Mouse (Mus musculus) heart, postnatal 0 days (tissue): ENCODE measurements around the gene Fhad1. TPM values are rescaled to one million over a fixed set of nuclear protein-coding genes. Genes with fewer than 3 reads are reported as not detected.

Experiments
- ATAC-seq: fragments of 200-750 bp; cut with Nextera tagmentation; 2 replicates; pipeline ENCODE4 v1.8.0; 2017; ENCODE audit warnings: low read depth, moderate number of reproducible peaks, moderate library complexity; ENCODE audit not compliant: insufficient read depth
- DNase-seq: peaks from one replicate; pipeline ENCODE4 v3.0.0-alpha.2; 2016; ENCODE audit warnings: low spot score
- H3K27ac ChIP-seq: fragments of 300-500 bp; sonication (generic); 2 replicates; pipeline ENCODE4 v1.5.1; 2014; ENCODE audit warnings: low read depth, mild to moderate bottlenecking
- H3K27me3 ChIP-seq: fragments of 300-500 bp; sonication (generic); 2 replicates; pipeline ENCODE4 v1.6.1; 2014; ENCODE audit warnings: low read length, mixed read lengths; ENCODE audit not compliant: control insufficient read depth, insufficient read depth
- H3K36me3 ChIP-seq: fragments of 300-500 bp; sonication (generic); replicated peaks from 2 replicates; pipeline ENCODE4 v1.6.1; 2014; ENCODE audit warnings: low read length, mixed read lengths; ENCODE audit not compliant: control insufficient read depth, insufficient read depth
- H3K4me1 ChIP-seq: fragments of 300-500 bp; sonication (generic); 2 replicates; pipeline ENCODE4 v1.6.1; 2014; ENCODE audit warnings: antibody characterized with exemption; ENCODE audit not compliant: control insufficient read depth, insufficient read depth
- H3K4me2 ChIP-seq: fragments of 300-500 bp; sonication (generic); 2 replicates; pipeline ENCODE4 v1.6.1; 2014; ENCODE audit warnings: low read depth, mild to moderate bottlenecking, low read length, moderate library complexity
- H3K4me3 ChIP-seq: fragments of 300-500 bp; sonication (generic); 2 replicates; pipeline ENCODE4 v1.5.1; 2014; ENCODE audit warnings: low read depth, low read length
- H3K9ac ChIP-seq: fragments of 300-500 bp; sonication (generic); replicated peaks from 2 replicates; pipeline ENCODE4 v1.6.1; 2014; ENCODE audit warnings: low read depth, low read length, mixed read lengths
- H3K9me3 ChIP-seq: fragments of 300-500 bp; sonication (generic); replicated peaks from 2 replicates; pipeline ENCODE4 v1.6.1; 2016; ENCODE audit warnings: low read length; ENCODE audit not compliant: control insufficient read depth
- CTCF ChIP-seq: IDR thresholded peaks from 2 replicates; pipeline ENCODE4 v1.5.1; 2016; ENCODE audit warnings: antibody characterized with exemption, control low read depth, low read depth
- EP300 ChIP-seq: IDR thresholded peaks from 2 replicates; pipeline ENCODE4 v1.6.1; 2016; ENCODE audit warnings: antibody characterized with exemption, low read depth
- WGBS: fragments of 180-500 bp; shearing (Covaris S2); extraction: QIAGEN DNeasy Blood & Tissue Kit; methylation state at CpG from one replicate; pipeline ENCODE4 v1.1.7; 2014; 5-methylcytosine and 5-hydroxymethylcytosine counted together
- polyA plus RNA-seq: library from polyadenylated mRNA; unstranded; fragments of >200 nt; fragmentation: Nextera tagmentation; extraction: Ambion mirVana; gene quantifications from 2 replicates; pipeline ENCODE4 v1.2.1, GENCODE M21; 2015
- total RNA-seq: library from RNA; depleted of rRNA; stranded (reverse); fragments of >200 nt; gene quantifications from 2 replicates; pipeline ENCODE4 v1.2.3, GENCODE M21; 2014; ENCODE audit warnings: low replicate concordance

The Fhad1 gene
- total and polyA plus RNA-seq, 2 experiments from 2014 or later, result 2.7 TPM; not detected in 1

DNA sequence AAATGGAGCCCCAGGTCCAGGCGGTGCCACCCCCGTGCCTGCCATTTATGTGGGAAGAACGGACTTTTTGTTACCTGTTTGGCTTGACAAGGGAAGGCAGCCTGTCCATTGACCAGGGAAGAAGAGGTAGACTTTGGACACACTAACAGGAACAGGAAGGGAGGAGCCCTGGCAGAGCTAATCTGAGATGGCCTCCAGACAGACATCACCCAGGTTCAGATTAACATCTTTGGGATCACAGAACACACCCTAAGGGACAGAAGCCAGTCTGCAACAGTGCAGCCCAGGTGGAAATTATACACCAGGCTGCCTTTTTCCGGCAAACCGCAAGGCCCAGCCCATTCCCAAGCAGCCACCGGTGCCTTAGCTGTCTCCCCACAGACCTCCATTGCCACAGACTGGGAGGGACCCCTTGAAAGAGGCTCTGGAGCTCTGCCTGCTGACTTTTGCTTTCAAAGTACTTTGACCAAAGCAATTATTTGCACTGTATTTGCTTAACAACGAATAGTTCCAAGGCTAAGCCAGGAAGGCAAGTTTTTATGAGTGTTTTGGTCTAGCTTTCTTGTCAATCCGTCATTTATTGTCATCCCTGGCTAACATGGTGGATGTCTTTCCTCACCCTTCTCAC, 121.6 kb downstream of the Fhad1 start:
- TF ChIP-seq EP300 (no peak), CTCF (no peak)
- DNase-seq (no peak), ATAC-seq (no peak)
- Histone ChIP-seq H3K27me3 (no peaks in the 10 kb centered on the region), H3K9ac (no peak overlapping the region), H3K4me3 (no peak overlapping the region), H3K36me3 (no peaks in the 10 kb centered on the region), H3K4me2 (no peak overlapping the region), H3K27ac (no peak overlapping the region), H3K9me3 (no peaks in the 10 kb centered on the region), H3K4me1 (no peaks in the 10 kb centered on the region)
- WGBS, result 84% methylated on average over 8 of the region's 8 CpGs

- H3K27me3 ChIP-seq, result no peaks in the 10 kb centered on the region
- TF ChIP-seq CTCF, result peak; percentile 12
- TF ChIP-seq EP300, result no peak
- H3K9me3 ChIP-seq, result no peaks in the 10 kb centered on the region
- WGBS, result 35% methylated on average over 6 of the region's 6 CpGs
- H3K4me2 ChIP-seq, result no peak overlapping the region
- peaks cover 32% of the 10 kb centered on the region for H3K4me1 ChIP-seq
- H3K27ac ChIP-seq, result no peak overlapping the region
- no peaks in the 10 kb centered on the region for H3K36me3 ChIP-seq
- DNase-seq (no peak), ATAC-seq (no peak)
- H3K9ac ChIP-seq, result no peak overlapping the region
- no peak overlapping the region for H3K4me3 ChIP-seq
These were observed 128.4 kb downstream of the Fhad1 start for GRCm38 (mm10) chr4:141886385-141886968.

- ATAC-seq (no peak), DNase-seq (no peak)
- no peak for TF ChIP-seq EP300
- no peak for TF ChIP-seq CTCF
- no peaks in the 10 kb centered on the region for H3K27me3 ChIP-seq
- H3K4me3 ChIP-seq, result no peak overlapping the region
- no peaks in the 10 kb centered on the region for H3K9me3 ChIP-seq
- no peaks in the 10 kb centered on the region for H3K36me3 ChIP-seq
- H3K4me2 ChIP-seq, result no peak overlapping the region
- H3K27ac ChIP-seq, result no peak overlapping the region
- H3K9ac ChIP-seq, result no peak overlapping the region
- H3K4me1 ChIP-seq, result peaks cover 32% of the 10 kb centered on the region
- 54% methylated on average over 9 of the region's 9 CpGs for WGBS
These were observed 129.4 kb downstream of the Fhad1 start for GRCm38 (mm10) chr4:141885451-141885850.

GRCm38 (mm10) chr4:141882858-141883257, 132.0 kb downstream of the Fhad1 start:
- no peak for DNase-seq

GRCm38 (mm10) chr4:141881950-141882349, 132.9 kb downstream of the Fhad1 start:
- H3K9ac ChIP-seq, result no peak overlapping the region
- peak overlapping the region; percentile 56 for H3K27ac ChIP-seq
- peaks cover 31% of the 10 kb centered on the region for H3K4me1 ChIP-seq
- 13% methylated on average over 5 of the region's 5 CpGs for WGBS
- no peaks in the 10 kb centered on the region for H3K36me3 ChIP-seq
- ATAC-seq (peak; percentile 40; the same call in 1 of the 2 replicates), DNase-seq (no peak)
- no peak overlapping the region for H3K4me3 ChIP-seq
- TF ChIP-seq EP300 (no peak), CTCF (no peak)
- no peaks in the 10 kb centered on the region for H3K9me3 ChIP-seq
- H3K27me3 ChIP-seq, result no peaks in the 10 kb centered on the region
- H3K4me2 ChIP-seq, result peak overlapping the region; percentile 3; the same call in 1 of the 2 replicates

More at GRCm38 (mm10) chr4:141882858-141883257, 132.0 kb downstream of the Fhad1 start:
- Histone ChIP-seq H3K27me3 (no peaks in the 10 kb centered on the region), H3K4me2 (peak overlapping the region; percentile 3; the same call in 1 of the 2 replicates), H3K9ac (no peak overlapping the region), H3K9me3 (no peaks in the 10 kb centered on the region), H3K4me1 (peaks cover 32% of the 10 kb centered on the region), H3K36me3 (no peaks in the 10 kb centered on the region), H3K4me3 (no peak overlapping the region), H3K27ac (peak overlapping the region; percentile 56)
- no peak for TF ChIP-seq EP300
- ATAC-seq, result no peak; the same call in 1 of the 2 replicates
- WGBS, result 44% methylated on average over 7 of the region's 7 CpGs
